Mouse (Mus musculus): Measurements from ENCODE around the gene Dcpp1. TPM values are rescaled to one million over a fixed set of nuclear protein-coding genes. Genes with fewer than 3 reads are reported as not detected.
"Not testable (repeated sequence)": the region's sequence is repeated elsewhere in the genome, so short reads cannot be mapped to it uniquely, and the experiment has no call there.

Gene Dcpp1
- polyA plus RNA-seq, 1 experiment: not detected

GRCm38 (mm10) chr17:23862926-23863325 is 17.8 kb upstream of the Dcpp1 start:
- Histone ChIP-seq H3K27ac (ENCODE audit: insufficient read depth, low read length) (no peak overlapping the region), H3K9ac (ENCODE audit: low read depth, poor library complexity, severe bottlenecking) (no peak overlapping the region), H3K36me3 (ENCODE audit: control insufficient read depth, insufficient read depth, low read length, poor library complexity, severe bottlenecking) (no peaks in the 10 kb centered on the region), H3K4me3 (ENCODE audit: low read depth, low read length) (no peak overlapping the region), H3K27me3 (ENCODE audit: control insufficient read depth, insufficient read depth, low read length, poor library complexity, severe bottlenecking) (no peaks in the 10 kb centered on the region), H3K4me1 (ENCODE audit: control insufficient read depth, insufficient read depth, low read length) (no peaks in the 10 kb centered on the region), H3K9me3 (replicated peaks; ENCODE audit: control insufficient read depth, insufficient read depth, low read length, poor library complexity, severe bottlenecking) (no peaks in the 10 kb centered on the region)
- TF ChIP-seq CTCF (IDR thresholded peaks at IDR 0.05; ENCODE audit: low read depth, low read length) (no peak), POLR2A (IDR thresholded peaks at IDR 0.05; ENCODE audit: insufficient read depth, low read length) (no peak), EP300 (IDR thresholded peaks at IDR 0.05; ENCODE audit: insufficient read depth, low read depth, low read length) (no peak)

DNA sequence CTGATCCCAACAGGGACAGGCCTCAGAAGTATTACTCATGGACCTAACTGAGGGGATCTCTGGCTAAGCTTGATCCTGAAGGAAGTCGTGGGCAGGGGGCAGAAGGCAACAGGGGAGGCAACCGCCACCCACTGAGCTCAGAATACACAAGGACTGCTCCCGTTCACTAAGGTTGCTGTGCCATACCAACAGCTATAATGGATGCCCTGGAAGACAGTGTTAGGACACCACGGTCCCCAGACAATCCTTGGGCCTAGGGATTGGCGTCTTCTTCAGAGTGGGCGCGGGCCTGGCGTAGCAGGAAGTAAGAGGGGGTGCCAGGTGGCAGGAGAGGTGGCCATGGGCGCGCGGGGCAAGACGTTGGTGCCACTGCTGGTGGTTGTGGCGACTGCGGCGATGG is 12.9 kb upstream of the Dcpp1 start, which contains the start of gene Prss21:
Gene Prss21, plus strand, starts transcription at position 301 of the 400 bp plus-strand sequence.
- no peak within 1 kb of the TSS for H3K27ac ChIP-seq (ENCODE audit: insufficient read depth, low read length)
- no peaks in the 10 kb centered on the region for H3K36me3 ChIP-seq (ENCODE audit: control insufficient read depth, insufficient read depth, low read length, poor library complexity, severe bottlenecking)
- no peaks in the 10 kb centered on the region for H3K9me3 ChIP-seq (replicated peaks; ENCODE audit: control insufficient read depth, insufficient read depth, low read length, poor library complexity, severe bottlenecking)
- H3K9ac ChIP-seq (ENCODE audit: low read depth, poor library complexity, severe bottlenecking): no peak within 1 kb of the TSS
- no peak within 1 kb of the TSS for H3K4me3 ChIP-seq (ENCODE audit: low read depth, low read length)
- no peaks in the 10 kb centered on the region for H3K27me3 ChIP-seq (ENCODE audit: control insufficient read depth, insufficient read depth, low read length, poor library complexity, severe bottlenecking)
- no peaks in the 10 kb centered on the region for H3K4me1 ChIP-seq (ENCODE audit: control insufficient read depth, insufficient read depth, low read length)
- TF ChIP-seq CTCF (IDR thresholded peaks at IDR 0.05; ENCODE audit: low read depth, low read length) (no peak), POLR2A (IDR thresholded peaks at IDR 0.05; ENCODE audit: insufficient read depth, low read length) (no peak), EP300 (IDR thresholded peaks at IDR 0.05; ENCODE audit: insufficient read depth, low read depth, low read length) (no peak)

DNA sequence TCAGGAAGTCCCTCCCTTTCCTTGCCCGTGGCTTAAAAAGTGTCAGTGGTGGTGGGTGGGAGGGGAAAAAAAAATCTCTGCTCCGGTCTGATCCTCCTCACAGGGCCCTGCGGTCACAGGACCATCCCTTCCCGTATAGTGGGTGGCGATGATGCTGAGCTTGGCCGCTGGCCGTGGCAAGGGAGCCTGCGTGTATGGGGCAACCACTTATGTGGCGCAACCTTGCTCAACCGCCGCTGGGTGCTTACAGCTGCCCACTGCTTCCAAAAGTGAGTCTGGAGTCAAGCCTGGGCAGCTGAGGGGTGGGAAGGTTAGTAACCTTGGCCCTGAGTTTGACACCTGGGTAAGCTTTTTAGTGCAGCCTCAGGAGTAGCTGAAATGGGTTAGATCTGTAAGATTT is 12.2 kb upstream of the Dcpp1 start:
- no peak overlapping the region for H3K27ac ChIP-seq (ENCODE audit: insufficient read depth, low read length)
- no peak overlapping the region for H3K9ac ChIP-seq (ENCODE audit: low read depth, poor library complexity, severe bottlenecking)
- H3K4me1 ChIP-seq (ENCODE audit: control insufficient read depth, insufficient read depth, low read length): no peaks in the 10 kb centered on the region
- no peak overlapping the region for H3K4me3 ChIP-seq (ENCODE audit: low read depth, low read length)
- no peaks in the 10 kb centered on the region for H3K36me3 ChIP-seq (ENCODE audit: control insufficient read depth, insufficient read depth, low read length, poor library complexity, severe bottlenecking)
- H3K9me3 ChIP-seq (replicated peaks; ENCODE audit: control insufficient read depth, insufficient read depth, low read length, poor library complexity, severe bottlenecking): no peaks in the 10 kb centered on the region
- no peak for TF ChIP-seq CTCF (IDR thresholded peaks at IDR 0.05; ENCODE audit: low read depth, low read length)
- no peak for TF ChIP-seq POLR2A (IDR thresholded peaks at IDR 0.05; ENCODE audit: insufficient read depth, low read length)
- TF ChIP-seq EP300 (IDR thresholded peaks at IDR 0.05; ENCODE audit: insufficient read depth, low read depth, low read length): no peak
- H3K27me3 ChIP-seq (ENCODE audit: control insufficient read depth, insufficient read depth, low read length, poor library complexity, severe bottlenecking): no peaks in the 10 kb centered on the region

GRCm38 (mm10) chr17:23873884-23874856 is 6.5 kb upstream of the Dcpp1 start:
- Histone ChIP-seq H3K27me3 (ENCODE audit: control insufficient read depth, insufficient read depth, low read length, poor library complexity, severe bottlenecking) (no peaks in the 10 kb centered on the region), H3K27ac (ENCODE audit: insufficient read depth, low read length) (no peak overlapping the region), H3K4me3 (ENCODE audit: low read depth, low read length) (no peak overlapping the region), H3K36me3 (ENCODE audit: control insufficient read depth, insufficient read depth, low read length, poor library complexity, severe bottlenecking) (no peaks in the 10 kb centered on the region), H3K9me3 (replicated peaks; ENCODE audit: control insufficient read depth, insufficient read depth, low read length, poor library complexity, severe bottlenecking) (no peaks in the 10 kb centered on the region), H3K9ac (ENCODE audit: low read depth, poor library complexity, severe bottlenecking) (no peak overlapping the region), H3K4me1 (ENCODE audit: control insufficient read depth, insufficient read depth, low read length) (no peaks in the 10 kb centered on the region)
- TF ChIP-seq CTCF (IDR thresholded peaks at IDR 0.05; ENCODE audit: low read depth, low read length): peak; percentile 48
- TF ChIP-seq POLR2A (IDR thresholded peaks at IDR 0.05; ENCODE audit: insufficient read depth, low read length): no peak

- H3K27ac ChIP-seq (ENCODE audit: insufficient read depth, low read length): no peak overlapping the region
- TF ChIP-seq CTCF (IDR thresholded peaks at IDR 0.05; ENCODE audit: low read depth, low read length) (no peak), POLR2A (IDR thresholded peaks at IDR 0.05; ENCODE audit: insufficient read depth, low read length) (no peak), EP300 (IDR thresholded peaks at IDR 0.05; ENCODE audit: insufficient read depth, low read depth, low read length) (no peak)
- no peak overlapping the region for H3K4me3 ChIP-seq (ENCODE audit: low read depth, low read length)
- H3K9ac ChIP-seq (ENCODE audit: low read depth, poor library complexity, severe bottlenecking): no peak overlapping the region
- no peaks in the 10 kb centered on the region for H3K36me3 ChIP-seq (ENCODE audit: control insufficient read depth, insufficient read depth, low read length, poor library complexity, severe bottlenecking)
- H3K4me1 ChIP-seq (ENCODE audit: control insufficient read depth, insufficient read depth, low read length): no peaks in the 10 kb centered on the region
- H3K27me3 ChIP-seq (ENCODE audit: control insufficient read depth, insufficient read depth, low read length, poor library complexity, severe bottlenecking): no peaks in the 10 kb centered on the region
- no peaks in the 10 kb centered on the region for H3K9me3 ChIP-seq (replicated peaks; ENCODE audit: control insufficient read depth, insufficient read depth, low read length, poor library complexity, severe bottlenecking)
Observed at GRCm38 (mm10) chr17:23876741-23877140, 3.9 kb upstream of the Dcpp1 start.

GRCm38 (mm10) chr17:23877166-23877565 is 3.5 kb upstream of the Dcpp1 start:
- H3K4me3 ChIP-seq (ENCODE audit: low read depth, low read length): no peak overlapping the region
- no peaks in the 10 kb centered on the region for H3K9me3 ChIP-seq (replicated peaks; ENCODE audit: control insufficient read depth, insufficient read depth, low read length, poor library complexity, severe bottlenecking)
- no peak overlapping the region for H3K27ac ChIP-seq (ENCODE audit: insufficient read depth, low read length)
- H3K36me3 ChIP-seq (ENCODE audit: control insufficient read depth, insufficient read depth, low read length, poor library complexity, severe bottlenecking): no peaks in the 10 kb centered on the region
- no peak overlapping the region for H3K9ac ChIP-seq (ENCODE audit: low read depth, poor library complexity, severe bottlenecking)
- no peaks in the 10 kb centered on the region for H3K27me3 ChIP-seq (ENCODE audit: control insufficient read depth, insufficient read depth, low read length, poor library complexity, severe bottlenecking)
- no peaks in the 10 kb centered on the region for H3K4me1 ChIP-seq (ENCODE audit: control insufficient read depth, insufficient read depth, low read length)
- TF ChIP-seq CTCF (IDR thresholded peaks at IDR 0.05; ENCODE audit: low read depth, low read length) (no peak), POLR2A (IDR thresholded peaks at IDR 0.05; ENCODE audit: insufficient read depth, low read length) (no peak), EP300 (IDR thresholded peaks at IDR 0.05; ENCODE audit: insufficient read depth, low read depth, low read length) (no peak)

- H3K36me3 ChIP-seq (ENCODE audit: control insufficient read depth, insufficient read depth, low read length, poor library complexity, severe bottlenecking); H3K27me3 ChIP-seq (ENCODE audit: control insufficient read depth, insufficient read depth, low read length, poor library complexity, severe bottlenecking); H3K27ac ChIP-seq (ENCODE audit: insufficient read depth, low read length); H3K4me1 ChIP-seq (ENCODE audit: control insufficient read depth, insufficient read depth, low read length); H3K9me3 ChIP-seq (replicated peaks; ENCODE audit: control insufficient read depth, insufficient read depth, low read length, poor library complexity, severe bottlenecking); H3K4me3 ChIP-seq (ENCODE audit: low read depth, low read length); H3K9ac ChIP-seq (ENCODE audit: low read depth, poor library complexity, severe bottlenecking): not testable (repeated sequence)
Observed at GRCm38 (mm10) chr17:23917158-23917557, 36.5 kb downstream of the Dcpp1 start, which contains the start of gene Dcpp3. Dcpp3 (plus strand) TSS chr17:23917458.

Measured in ES-Bruce4 (cell line).